Mouse (Mus musculus) embryonic fibroblast, embryonic 13.5 days (primary cell): ENCODE data around the gene Stbd1. TPM values are rescaled to one million over a fixed set of nuclear protein-coding genes. Genes with fewer than 3 reads are reported as not detected.

Source experiments
- H3K27ac ChIP-seq: 2 replicates; pipeline ENCODE4 v1.5.1; 2012; ENCODE audit warnings: low read length, control low read depth, inconsistent platforms; ENCODE audit not compliant: insufficient read depth
- H3K4me1 ChIP-seq: 2 replicates; pipeline ENCODE4 v1.6.1; 2011; ENCODE audit warnings: low read length; ENCODE audit not compliant: control insufficient read depth, insufficient read depth
- H3K4me3 ChIP-seq: 2 replicates; pipeline ENCODE4 v1.5.1; 2011; ENCODE audit warnings: mild to moderate bottlenecking, control low read depth, low read length; ENCODE audit not compliant: insufficient read depth
- CTCF ChIP-seq: IDR thresholded peaks from 2 replicates; pipeline ENCODE4 v1.5.1; 2011; ENCODE audit warnings: mild to moderate bottlenecking, control low read depth, low read length, moderate library complexity, borderline replicate concordance; ENCODE audit not compliant: insufficient read depth
- POLR2A ChIP-seq: IDR thresholded peaks from 2 replicates; pipeline ENCODE4 v1.6.1; 2011; ENCODE audit warnings: low read depth, mild to moderate bottlenecking, control low read depth, low read length, moderate library complexity
- polyA plus RNA-seq: library from polyadenylated mRNA; stranded (reverse); fragments of >200 nt; gene quantifications from 2 replicates; pipeline ENCODE4 v1.2.4, GENCODE M21; 2011; ENCODE audit warnings: low read depth; ENCODE audit not compliant: missing spikeins, insufficient read length

Stbd1 gene
- polyA plus RNA-seq, 1 experiment: 23.2 TPM

DNA sequence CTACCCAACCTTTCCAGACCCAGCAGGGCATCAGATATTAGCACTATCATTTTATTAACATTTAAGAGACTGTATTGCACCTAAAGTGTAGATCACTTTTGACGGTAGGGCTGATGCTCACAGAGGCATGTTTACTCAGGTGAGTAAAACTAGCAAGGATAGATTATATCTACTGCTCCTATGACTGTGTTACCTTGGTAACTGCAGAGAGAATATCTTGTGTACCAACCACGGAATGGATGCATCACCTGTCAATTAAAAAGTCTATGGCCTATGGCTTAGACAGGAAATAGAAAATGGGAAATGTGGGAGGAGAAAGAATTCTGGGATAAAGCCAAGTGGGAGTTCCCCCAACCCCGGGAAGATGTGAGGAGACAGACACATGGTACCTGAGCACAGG, 32.1 kb downstream of the Stbd1 start:
- TF ChIP-seq POLR2A (no peak), CTCF (no peak)
- no peak overlapping the region for H3K27ac ChIP-seq
- no peaks in the 10 kb centered on the region for H3K4me1 ChIP-seq

DNA sequence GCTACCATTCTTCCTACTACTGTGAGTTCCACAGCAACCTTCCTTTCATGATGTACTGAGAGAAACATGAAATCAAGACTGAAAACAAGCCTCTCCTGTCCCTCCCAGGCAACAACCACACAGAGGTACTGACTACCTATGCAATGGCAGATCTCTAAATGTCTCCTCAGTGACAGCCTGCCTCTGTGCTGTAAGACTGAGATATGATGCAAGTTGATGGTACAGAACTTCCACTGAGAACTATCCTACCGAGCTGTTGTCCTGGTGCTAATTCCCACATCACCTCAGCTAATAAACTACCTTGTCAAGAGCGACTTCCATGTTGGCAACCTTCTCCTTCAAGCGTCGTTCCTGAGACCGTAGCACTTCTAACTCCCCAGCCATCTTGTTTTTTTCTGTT, 33.0 kb downstream of the Stbd1 start:
- Histone ChIP-seq H3K4me3 (no peak overlapping the region), H3K4me1 (no peaks in the 10 kb centered on the region), H3K27ac (no peak overlapping the region)
- TF ChIP-seq CTCF (no peak), POLR2A (no peak)

More for the DNA sequence above, 32.1 kb downstream of the Stbd1 start:
- no peak overlapping the region for H3K4me3 ChIP-seq

- TF ChIP-seq POLR2A (no peak), CTCF (no peak)
Measured at GRCm38 (mm10) chr5:92640861-92641260, 38.0 kb downstream of the Stbd1 start.

More at GRCm38 (mm10) chr5:92640861-92641260, 38.0 kb downstream of the Stbd1 start:
- no peak overlapping the region for H3K4me3 ChIP-seq
- no peak overlapping the region for H3K27ac ChIP-seq
- no peaks in the 10 kb centered on the region for H3K4me1 ChIP-seq

Other genes starting within 250 kb of the Stbd1 start
- 31.6 and 44.3 TPM in 2 replicates for gene Nup54, start 167.8 kb upstream of the Stbd1 start, polyA plus RNA-seq
- 67.1 and 79.3 TPM in 2 replicates for gene Scarb2, start 96.2 kb upstream of the Stbd1 start, polyA plus RNA-seq
- gene Fam47e, start 48.0 kb upstream of the Stbd1 start, polyA plus RNA-seq: not detected in 2 replicates
- 0.62 and 1.3 TPM in 2 replicates for gene Ccdc158, start 72.2 kb downstream of the Stbd1 start, polyA plus RNA-seq
- 0.99 and 1.2 TPM in 2 replicates for gene Shroom3, start 80.4 kb downstream of the Stbd1 start, polyA plus RNA-seq